Mouse (Mus musculus) gastrocnemius, adult 8-10 months (tissue): ENCODE measurements at regions not wholly inside any gene's neighbourhood (a gene's known extent, or its start where the extent isn't known, plus 50 kb on each side); places are given as distances from the start of the nearest gene placed in this dataset.

Experiments
- DNase-seq, 2 experiments: peaks; one replicate each; pipeline ENCODE4 v3.0.0; 2022; ENCODE audit warnings: low spot score in 2 of 2

- no peak for DNase-seq
Measured at GRCm38 (mm10) chr13:99847531-99847930, 53.4 kb downstream of the Cartpt start.

GRCm38 (mm10) chr13:99842626-99843025, 58.3 kb downstream of the Cartpt start:
- DNase-seq = no peak

- no peak for DNase-seq
Measured at GRCm38 (mm10) chr13:99839446-99839845, 61.4 kb downstream of the Cartpt start.

DNA sequence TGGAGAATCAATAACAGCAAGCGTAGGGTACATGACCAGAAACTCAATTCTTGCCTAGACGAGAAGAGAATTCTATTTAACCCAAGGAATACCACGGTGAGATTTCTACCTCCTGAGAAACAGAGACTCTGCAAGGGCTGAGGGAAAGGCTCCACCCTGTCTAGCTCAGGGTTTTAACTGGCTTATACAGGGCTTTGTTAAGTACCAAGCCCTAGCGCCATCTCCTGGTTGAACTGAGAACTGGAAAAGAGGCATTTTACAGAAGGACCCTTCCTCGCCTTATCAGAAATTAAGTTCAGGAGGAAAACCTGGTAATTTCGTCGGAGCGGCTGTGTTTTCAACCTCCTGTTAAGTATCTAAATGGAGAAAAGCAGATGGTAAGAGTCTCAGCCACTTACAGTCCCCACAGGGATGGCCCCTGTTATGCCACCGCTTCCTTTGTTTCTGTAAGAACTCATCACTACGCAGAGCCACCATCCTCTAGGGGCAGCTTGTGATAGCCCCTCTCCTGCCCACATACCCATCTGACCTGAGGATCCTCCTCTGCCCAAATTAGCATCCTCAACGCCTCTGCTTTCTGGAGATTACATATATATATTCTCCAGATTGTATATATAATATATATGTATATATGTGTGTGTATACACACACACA, 63.0 kb downstream of the Cartpt start:
- DNase-seq = peak; percentile 36 to 48

- DNase-seq = no peak
Measured at GRCm38 (mm10) chr13:99837180-99837579, 63.7 kb downstream of the Cartpt start.

DNA sequence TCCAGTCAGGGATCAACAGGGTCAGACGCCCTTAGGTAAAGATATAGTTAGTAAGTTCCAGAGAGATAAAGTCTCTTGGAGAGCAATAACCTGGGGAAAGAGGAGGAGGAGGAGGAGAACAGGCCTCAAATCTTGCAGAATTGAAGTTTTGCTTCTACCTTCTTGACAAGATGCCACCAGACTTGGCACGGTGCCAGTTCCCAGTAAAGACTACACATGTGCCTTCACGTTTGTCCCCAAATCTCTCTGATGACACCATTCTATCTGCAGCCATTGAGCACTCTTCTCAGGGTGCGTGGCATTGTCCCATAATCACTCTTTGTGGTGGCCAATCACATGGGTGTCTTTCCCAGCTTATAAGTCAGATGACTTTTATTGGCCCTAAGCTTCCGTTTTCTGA, 64.3 kb downstream of the Cartpt start:
- no peak for DNase-seq

DNA sequence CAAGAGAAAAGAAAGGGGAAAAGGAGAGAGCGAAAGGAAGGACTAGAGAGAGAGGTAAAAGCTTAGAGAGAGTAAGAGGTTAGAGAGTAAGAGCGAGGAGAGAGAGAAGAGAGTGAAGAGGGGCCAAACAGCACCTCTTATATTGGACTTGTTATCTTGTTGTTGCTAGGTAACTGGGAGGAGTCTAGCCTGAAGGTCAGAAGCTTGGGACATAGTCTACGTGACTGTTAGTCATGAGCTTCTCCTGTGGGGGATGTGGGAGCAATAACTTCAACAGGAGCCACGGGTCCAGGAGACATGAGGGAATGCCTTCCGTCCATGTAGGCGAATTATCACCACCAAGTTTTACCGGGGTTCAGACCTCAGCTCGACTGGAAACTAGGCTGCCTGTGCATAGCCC, 65.4 kb downstream of the Cartpt start:
- DNase-seq = no peak

DNA sequence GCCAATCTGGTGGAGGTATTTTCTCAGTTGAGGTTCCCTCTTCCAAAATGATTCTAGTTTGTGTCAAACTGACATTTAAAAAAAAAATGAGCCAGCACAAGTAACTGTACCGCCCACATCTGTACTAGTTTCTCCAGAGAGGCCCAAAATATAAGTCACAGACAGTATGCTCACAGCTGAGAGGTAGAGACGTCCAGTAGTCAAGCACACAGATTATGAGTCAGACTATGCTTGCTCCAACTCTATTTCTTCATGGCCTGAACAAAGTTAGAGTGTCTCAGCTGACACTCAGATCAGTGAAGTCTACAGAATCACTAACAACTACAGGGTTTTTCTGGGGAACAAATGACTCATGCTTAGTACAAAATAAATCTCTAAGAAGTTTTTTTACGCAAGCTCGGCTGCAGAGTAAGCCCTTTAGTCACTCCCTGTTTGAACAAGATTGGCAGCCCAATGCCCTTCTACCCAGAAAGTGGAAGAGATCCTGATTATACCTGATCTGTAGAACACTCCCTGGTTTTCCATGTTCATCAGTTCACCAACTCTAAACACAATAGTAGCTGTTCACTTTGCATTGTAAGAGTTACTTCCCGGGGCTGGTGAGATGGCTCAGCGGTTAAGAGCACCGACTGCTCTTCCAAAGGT, 70.7 kb downstream of the Cartpt start:
- no peak for DNase-seq

DNA sequence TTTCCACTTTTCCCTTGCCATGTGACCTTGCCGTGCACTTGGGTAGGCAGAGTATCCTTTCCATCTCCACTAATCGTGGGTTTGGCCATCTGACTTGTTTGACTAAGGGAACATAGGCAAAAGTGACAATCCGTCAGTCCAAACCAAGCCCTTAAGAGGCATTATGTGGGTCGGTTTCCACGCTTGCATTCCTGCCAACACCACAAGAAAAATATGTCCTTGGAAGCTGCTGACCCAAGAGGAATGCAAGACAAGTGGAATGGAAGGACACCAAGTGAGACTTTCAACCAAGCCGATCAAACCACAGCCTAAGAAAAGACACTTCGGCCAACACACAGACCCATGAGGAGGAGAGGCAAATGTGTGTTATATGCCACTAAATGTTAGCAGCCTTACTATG, 73.3 kb downstream of the Cartpt start:
- DNase-seq = no peak

DNA sequence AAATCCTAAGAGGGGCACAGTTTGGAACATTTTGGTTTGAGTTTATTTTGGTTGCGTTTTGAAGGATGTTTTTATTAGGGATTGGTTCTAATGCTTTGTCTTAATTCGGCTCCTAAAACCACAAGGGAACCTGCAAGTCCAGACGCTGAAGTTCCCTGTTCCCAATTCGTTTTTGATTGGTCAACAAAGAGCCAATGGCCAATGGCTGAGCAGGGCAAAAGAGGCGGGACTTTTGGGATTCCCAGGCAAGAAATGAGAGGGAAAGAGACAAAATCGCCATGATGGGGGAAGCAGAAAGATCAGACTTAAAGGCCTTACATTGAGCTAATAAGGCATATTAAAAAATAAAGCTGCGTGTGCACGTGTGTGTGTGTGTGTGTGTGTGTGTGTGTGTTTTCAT, 76.3 kb downstream of the Cartpt start:
- DNase-seq = no peak

- no peak for DNase-seq
Measured at GRCm38 (mm10) chr13:99816666-99817065, 84.2 kb downstream of the Cartpt start.

DNA sequence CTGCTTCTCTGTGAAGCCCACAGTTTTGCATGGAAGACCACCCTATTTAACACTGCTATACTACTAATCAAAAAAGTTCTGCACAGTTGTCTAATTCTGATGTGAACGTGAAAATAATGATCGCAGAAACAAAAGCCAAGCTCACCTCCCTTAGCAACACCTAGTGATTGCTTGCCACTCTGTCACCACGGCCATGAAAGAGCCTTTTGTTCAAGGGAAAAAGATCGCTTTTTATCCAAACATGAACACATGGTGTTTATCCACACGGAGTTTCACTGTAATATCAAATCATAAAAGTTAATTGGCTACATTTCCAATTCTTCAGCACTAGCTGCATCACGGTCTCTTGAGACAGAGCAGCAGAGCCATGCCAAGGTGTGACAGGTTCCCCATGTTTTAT, 85.1 kb downstream of the Cartpt start:
- no peak for DNase-seq

GRCm38 (mm10) chr13:99814801-99815200, 86.1 kb downstream of the Cartpt start:
- no peak for DNase-seq

GRCm38 (mm10) chr13:99814033-99814556, 86.8 kb downstream of the Cartpt start:
- no peak for DNase-seq

GRCm38 (mm10) chr13:99794448-99794847, 106.4 kb downstream of the Cartpt start:
- DNase-seq = no peak

DNA sequence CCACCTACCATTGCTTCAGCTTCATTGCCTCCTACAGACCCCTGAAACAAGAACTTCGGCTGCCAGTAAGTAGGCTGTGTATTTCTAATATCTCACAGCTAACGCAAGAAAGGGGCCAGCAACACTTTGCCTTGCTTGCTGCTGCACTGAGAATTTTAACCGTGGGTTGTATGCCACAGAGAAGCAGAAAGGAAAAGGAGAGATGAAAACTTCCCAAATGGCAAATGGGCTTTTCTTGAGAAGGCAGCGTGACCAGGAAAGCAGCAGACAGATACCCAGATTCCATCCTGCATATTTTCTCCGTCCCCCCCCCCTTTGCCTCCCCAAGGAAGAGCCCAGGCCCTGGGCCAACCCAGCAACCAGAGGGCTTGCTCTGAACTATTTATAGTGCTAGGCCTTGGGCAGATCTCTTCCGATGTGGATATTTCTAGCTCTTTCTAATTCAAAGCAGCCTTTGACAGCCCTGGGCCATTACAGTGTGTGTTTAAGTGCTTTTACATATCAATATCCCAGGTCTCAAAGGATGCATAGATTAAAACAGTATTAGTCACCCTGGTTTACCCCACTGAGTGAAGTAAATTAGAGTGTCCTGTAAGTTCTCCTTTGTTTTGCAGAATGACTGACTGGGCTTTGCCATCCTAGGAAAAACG, 107.0 kb downstream of the Cartpt start:
- DNase-seq = no peak

- DNase-seq = no peak
Measured at GRCm38 (mm10) chr13:99793001-99793400, 107.9 kb downstream of the Cartpt start.

GRCm38 (mm10) chr13:99790951-99791350, 109.9 kb downstream of the Cartpt start:
- no peak for DNase-seq

- DNase-seq = no peak
Measured at GRCm38 (mm10) chr13:99787760-99788159, 113.1 kb downstream of the Cartpt start.

DNA sequence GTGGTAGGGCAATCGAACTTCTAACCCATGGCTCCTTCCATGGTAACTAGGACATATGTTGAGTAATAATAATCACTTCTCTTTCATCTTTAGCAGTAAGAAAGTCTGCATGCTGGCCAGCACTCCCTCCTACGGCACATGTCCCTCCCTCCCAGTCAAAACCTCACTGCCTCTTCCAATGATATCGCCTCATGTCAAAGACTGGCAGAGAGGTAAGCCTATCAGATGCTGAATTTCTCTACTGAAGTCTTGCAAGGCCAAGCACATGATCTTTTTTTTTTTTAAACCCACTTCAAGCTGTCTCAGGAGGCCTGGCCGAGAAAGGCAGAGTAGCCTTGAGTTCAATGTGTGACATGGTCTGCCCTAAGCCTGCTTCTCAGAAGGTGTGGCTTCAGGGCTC, 115.5 kb downstream of the Cartpt start:
- DNase-seq = no peak

GRCm38 (mm10) chr13:99784314-99784713, 116.6 kb downstream of the Cartpt start:
- DNase-seq = no peak

DNA sequence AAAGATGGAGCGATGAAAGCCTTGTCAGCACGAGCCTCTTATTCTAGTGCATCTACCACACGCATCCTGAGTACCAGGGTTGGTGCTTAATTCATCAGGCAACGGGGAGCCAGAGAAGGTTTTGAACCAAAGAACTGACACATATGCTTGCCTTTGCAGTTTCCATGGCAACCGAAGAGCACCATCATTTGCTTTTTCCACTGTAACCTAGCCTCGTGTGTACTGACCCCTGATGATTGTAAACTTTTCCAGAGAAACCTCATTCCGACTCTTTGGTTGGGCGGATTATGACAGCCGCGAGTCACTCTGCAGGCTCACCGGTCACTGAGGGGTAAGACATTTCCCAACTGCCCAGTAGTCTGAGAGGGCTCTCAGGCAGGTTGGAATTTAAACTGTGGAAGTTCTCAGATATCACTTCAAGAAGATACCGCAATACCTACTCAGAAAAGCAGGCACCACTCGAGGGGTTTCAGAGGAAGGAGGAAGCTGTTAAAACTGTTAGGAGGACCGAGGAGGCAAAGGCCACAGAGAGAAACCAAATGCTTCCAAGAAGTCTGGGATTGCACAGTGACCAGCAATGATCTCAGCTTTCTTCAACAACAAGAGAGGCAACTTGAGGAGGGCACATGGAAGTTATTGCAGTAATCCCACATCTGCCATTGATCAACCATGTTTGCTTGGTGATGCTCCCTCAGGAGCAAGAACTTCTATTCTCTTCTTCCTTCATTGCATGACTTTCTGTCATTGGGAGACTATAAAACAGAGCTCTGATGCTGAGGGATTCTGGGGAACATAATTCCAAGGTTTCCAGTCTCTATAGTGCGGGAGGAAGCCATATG, 117.8 kb downstream of the Cartpt start:
- no peak for DNase-seq
